Mouse (Mus musculus): ENCODE data around the gene Pum2.

GRCm38 (mm10) chr12:8761058-8761457, 87.1 kb downstream of the Pum2 start:
- TF ChIP-seq POLR2A (IDR thresholded peaks at IDR 0.05; ENCODE audit: insufficient read depth, low read depth, low read length) (no peak), CTCF (IDR thresholded peaks at IDR 0.05; ENCODE audit: insufficient read depth, low read depth, low read length) (no peak)
